Mouse (Mus musculus): ENCODE data around the gene Lig4. TPM values are rescaled to one million over a fixed set of nuclear protein-coding genes. Genes with fewer than 3 reads are reported as not detected.

Lig4 gene
- total RNA-seq, 2 experiments from 2014 or later, result 1.1 to 2.2 TPM

DNA sequence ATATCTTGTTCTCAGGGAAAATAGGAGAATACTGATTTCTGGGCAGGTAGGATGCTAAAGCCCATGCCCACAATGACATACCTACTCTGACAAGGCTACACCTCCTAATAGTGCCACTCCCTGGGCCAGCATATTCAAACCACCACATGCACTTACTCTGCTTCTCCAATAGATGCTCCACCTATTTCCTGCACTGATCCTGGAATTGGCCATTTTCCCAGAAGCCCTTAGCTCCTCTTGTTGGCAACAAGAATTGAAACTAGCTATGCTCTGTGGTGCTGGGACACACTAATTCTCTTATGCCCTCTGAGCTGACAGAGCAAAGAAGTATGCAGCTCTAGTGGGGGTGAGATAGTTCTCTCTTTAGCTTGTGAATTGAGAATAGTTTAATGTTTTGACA, 44.8 kb downstream of the Lig4 start:
- ATAC-seq (ENCODE audit: poor library complexity, severe bottlenecking), result no peak

DNA sequence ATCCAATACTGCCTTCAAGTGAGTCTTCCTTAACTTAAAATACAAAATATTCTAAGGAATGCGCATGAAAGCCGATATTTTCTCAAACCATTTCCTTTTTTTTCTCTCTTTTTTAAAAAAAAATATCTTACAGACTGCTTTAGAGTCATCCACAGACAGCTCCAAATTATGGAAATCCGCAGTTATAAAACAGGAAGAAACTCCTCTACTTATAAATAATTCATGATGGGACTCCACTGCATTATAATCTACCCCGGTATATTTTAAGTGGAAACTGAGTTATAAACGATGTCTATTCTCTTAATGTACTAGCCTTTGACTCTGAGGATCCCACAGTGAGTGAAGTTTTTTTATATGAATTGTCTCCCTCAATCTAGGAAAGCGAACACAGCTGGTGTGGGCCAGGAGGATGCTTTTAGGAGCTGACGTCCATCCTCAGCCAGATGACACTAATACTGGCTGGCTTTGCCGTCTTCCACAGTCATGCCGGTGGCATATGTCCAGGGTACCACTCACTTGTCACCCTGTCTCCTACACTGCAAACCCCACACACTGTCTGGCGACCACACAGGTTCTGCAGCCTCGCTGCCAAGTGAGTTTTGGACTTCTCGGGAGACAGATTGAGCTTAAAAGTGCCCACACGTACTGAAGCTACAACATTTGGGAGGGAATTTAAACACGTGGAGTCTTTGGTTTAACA, 47.6 kb downstream of the Lig4 start:
- no peak for ATAC-seq (ENCODE audit: poor library complexity, severe bottlenecking)

Other genes starting within 250 kb of the Lig4 start
- gene Fam155a, start 206.5 kb downstream of the Lig4 start, total RNA-seq (2015), result not detected in 2 replicates
- not detected in 2 replicates for gene Fam155a, start 206.5 kb downstream of the Lig4 start, total RNA-seq (2017)
- not detected in 2 replicates for gene Gm10217, start 113.4 kb downstream of the Lig4 start, total RNA-seq (2015)
- not detected in 2 replicates for gene Gm10217, start 113.4 kb downstream of the Lig4 start, total RNA-seq (2017)
- gene Abhd13, start within 50 bp of the Lig4 start, total RNA-seq (2015), result 15.2 and 15.8 TPM in 2 replicates
- gene Abhd13, start within 50 bp of the Lig4 start, total RNA-seq (2017), result 18.0 and 20.5 TPM in 2 replicates
- gene Tnfsf13b, start 28.8 kb upstream of the Lig4 start, total RNA-seq (2015), result 23.1 and 26.8 TPM in 2 replicates
- gene Tnfsf13b, start 28.8 kb upstream of the Lig4 start, total RNA-seq (2017), result 6.2 and 9.1 TPM in 2 replicates
- gene Myo16, start 176.2 kb upstream of the Lig4 start, total RNA-seq (2015), result not detected in 2 replicates
- not detected in 2 replicates for gene Myo16, start 176.2 kb upstream of the Lig4 start, total RNA-seq (2017)